Mouse (Mus musculus) heart, embryonic 13.5 days (tissue): Measurements from ENCODE around the gene Hdac4. TPM values are rescaled to one million over a fixed set of nuclear protein-coding genes. Genes with fewer than 3 reads are reported as not detected.

Source experiments
- ATAC-seq: fragments of 200-750 bp; cut with Nextera tagmentation; 2 replicates; pipeline ENCODE4 v1.8.0; 2017; ENCODE audit warnings: moderate TSS enrichment; ENCODE audit not compliant: insufficient number of reproducible peaks, low FRiP score, low TSS enrichment; ENCODE audit errors: extremely low read depth
- H3K27ac ChIP-seq: fragments of 300-500 bp; sonication (generic); replicated peaks from 2 replicates; pipeline ENCODE4 v1.5.1; 2015; ENCODE audit warnings: moderate library complexity, mild to moderate bottlenecking, inconsistent platforms
- H3K27me3 ChIP-seq: fragments of 300-500 bp; sonication (generic); replicated peaks from 2 replicates; pipeline ENCODE4 v1.6.1; 2015; ENCODE audit warnings: mild to moderate bottlenecking, inconsistent platforms
- H3K36me3 ChIP-seq: fragments of 300-500 bp; sonication (generic); 2 replicates; pipeline ENCODE4 v1.6.1; 2015; ENCODE audit warnings: mild to moderate bottlenecking, inconsistent platforms
- H3K4me1 ChIP-seq: fragments of 300-500 bp; sonication (generic); 2 replicates; pipeline ENCODE4 v1.6.1; 2015; ENCODE audit warnings: inconsistent platforms
- H3K4me2 ChIP-seq: fragments of 300-500 bp; sonication (generic); 2 replicates; pipeline ENCODE4 v1.6.1; 2015; ENCODE audit warnings: inconsistent platforms, mild to moderate bottlenecking, moderate library complexity
- H3K4me3 ChIP-seq: fragments of 300-500 bp; sonication (generic); 2 replicates; pipeline ENCODE4 v1.5.1; 2015; ENCODE audit warnings: moderate library complexity, mild to moderate bottlenecking, inconsistent platforms
- H3K9ac ChIP-seq: fragments of 300-500 bp; sonication (generic); 2 replicates; pipeline ENCODE4 v1.6.1; 2015; ENCODE audit warnings: inconsistent platforms, mild to moderate bottlenecking, moderate library complexity
- H3K9me3 ChIP-seq: fragments of 300-500 bp; sonication (generic); 2 replicates; pipeline ENCODE4 v1.6.1; 2016; ENCODE audit warnings: inconsistent platforms
- WGBS: fragments of 180-500 bp; shearing (Covaris S2); methylation state at CpG from one replicate; pipeline ENCODE4 v1.1.7; 2015; ENCODE audit warnings: mixed read lengths; 5-methylcytosine and 5-hydroxymethylcytosine counted together
- polyA plus RNA-seq: library from polyadenylated mRNA; unstranded; fragments of >200 nt; fragmentation: Nextera tagmentation; extraction: Ambion mirVana; gene quantifications from 2 replicates; pipeline ENCODE4 v1.2.1, GENCODE M21; 2015

Gene Hdac4
- polyA plus RNA-seq, 1 experiment from 2014 or later: 8.4 TPM

- H3K36me3 ChIP-seq: no peaks in the 10 kb centered on the region
- peaks cover 4% of the 10 kb centered on the region; the same call in 1 of the 2 replicates for H3K9me3 ChIP-seq
- H3K4me3 ChIP-seq: no peak overlapping the region
- H3K27ac ChIP-seq: no peak overlapping the region
- H3K9ac ChIP-seq: no peak overlapping the region
- no peak for ATAC-seq
- H3K4me1 ChIP-seq: peaks cover 35% of the 10 kb centered on the region
- no peak overlapping the region for H3K4me2 ChIP-seq
- no peaks in the 10 kb centered on the region for H3K27me3 ChIP-seq
- WGBS: 58% methylated on average over 7 of the region's 7 CpGs
These were observed 273.0 kb downstream of the Hdac4 start for GRCm38 (mm10) chr1:91922235-91923152.

GRCm38 (mm10) chr1:91921702-91922101 is 273.8 kb downstream of the Hdac4 start:
- H3K4me1 ChIP-seq: peaks cover 34% of the 10 kb centered on the region
- peaks cover 4% of the 10 kb centered on the region; the same call in 1 of the 2 replicates for H3K9me3 ChIP-seq
- no peak for ATAC-seq
- no peaks in the 10 kb centered on the region for H3K36me3 ChIP-seq
- H3K27me3 ChIP-seq: no peaks in the 10 kb centered on the region
- WGBS: 81% methylated on average over 4 of the region's 4 CpGs
- no peak overlapping the region for H3K27ac ChIP-seq
- H3K9ac ChIP-seq: no peak overlapping the region
- no peak overlapping the region for H3K4me2 ChIP-seq
- no peak overlapping the region for H3K4me3 ChIP-seq

DNA sequence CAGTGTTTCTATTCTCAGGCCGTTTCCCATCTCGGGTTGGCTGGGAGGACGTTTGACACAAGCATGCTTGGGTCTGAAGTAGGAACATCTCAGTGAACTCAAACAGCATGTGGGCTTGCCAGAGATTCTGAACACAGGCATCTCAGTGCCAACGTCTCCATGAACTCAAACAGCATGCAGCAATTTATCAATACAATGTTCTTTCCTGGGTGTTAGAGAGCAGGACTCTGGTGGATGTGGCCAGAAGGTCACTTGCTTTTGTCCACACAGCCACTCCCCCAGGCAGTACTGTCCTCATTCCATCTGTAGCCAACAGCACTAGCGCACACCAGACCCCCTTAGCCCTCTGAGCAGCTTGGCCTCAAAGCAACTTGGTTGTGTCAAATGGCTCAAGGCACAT is 274.2 kb downstream of the Hdac4 start:
- 69% methylated on average over 5 of the region's 5 CpGs for WGBS
- no peak overlapping the region for H3K9ac ChIP-seq
- no peak overlapping the region for H3K27ac ChIP-seq
- no peak for ATAC-seq
- no peak overlapping the region for H3K4me2 ChIP-seq
- no peaks in the 10 kb centered on the region for H3K27me3 ChIP-seq
- H3K36me3 ChIP-seq: no peaks in the 10 kb centered on the region
- no peak overlapping the region for H3K4me3 ChIP-seq
- peaks cover 34% of the 10 kb centered on the region for H3K4me1 ChIP-seq
- H3K9me3 ChIP-seq: peaks cover 4% of the 10 kb centered on the region; the same call in 1 of the 2 replicates

- no peak for ATAC-seq
- Histone ChIP-seq H3K36me3 (no peaks in the 10 kb centered on the region), H3K4me2 (no peak overlapping the region), H3K4me1 (peaks cover 35% of the 10 kb centered on the region), H3K9ac (no peak overlapping the region), H3K27ac (0 out of 2 replicates have a peak overlapping the region, but pooled peaks have one; percentile 25), H3K4me3 (no peak overlapping the region), H3K27me3 (no peaks in the 10 kb centered on the region), H3K9me3 (peaks cover 4% of the 10 kb centered on the region; the same call in 1 of the 2 replicates)
- WGBS: 21% methylated on average over 7 of the region's 7 CpGs
These were observed 275.4 kb downstream of the Hdac4 start for GRCm38 (mm10) chr1:91920038-91920589.

DNA sequence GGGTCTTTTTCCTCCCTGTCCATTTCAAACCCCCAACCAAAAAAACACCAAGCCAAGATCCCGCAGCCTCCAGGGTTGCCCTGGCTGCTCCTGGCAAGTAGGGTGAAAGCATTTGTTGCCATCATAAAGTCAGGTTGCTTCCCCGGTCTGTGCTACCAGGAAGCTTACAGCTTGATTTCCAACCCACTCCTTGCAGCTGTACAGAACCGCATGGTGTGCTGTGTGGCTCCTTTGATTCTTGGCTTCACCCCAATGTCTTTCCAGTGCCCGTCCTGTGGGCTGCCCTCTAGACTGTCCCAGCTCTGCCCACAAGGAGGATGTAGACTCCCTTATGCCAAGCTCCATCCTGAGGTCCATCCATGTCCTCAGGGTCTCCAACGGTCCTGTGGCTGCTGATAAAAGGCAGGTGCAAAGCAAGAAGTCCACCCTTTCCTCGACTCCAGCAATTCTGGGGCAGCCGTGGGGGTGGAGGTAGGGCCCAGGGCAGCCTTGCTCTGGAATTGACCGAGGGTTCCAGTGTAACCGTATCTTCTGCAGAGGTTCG is 277.2 kb downstream of the Hdac4 start:
- peaks cover 41% of the 10 kb centered on the region for H3K4me1 ChIP-seq

GRCm38 (mm10) chr1:91917596-91917995 is 277.9 kb downstream of the Hdac4 start:
- 58% methylated on average over 2 of the region's 2 CpGs for WGBS
- H3K9ac ChIP-seq: no peak overlapping the region
- H3K27me3 ChIP-seq: no peaks in the 10 kb centered on the region
- peaks cover 41% of the 10 kb centered on the region for H3K4me1 ChIP-seq
- H3K4me2 ChIP-seq: no peak overlapping the region
- ATAC-seq: no peak
- no peak overlapping the region for H3K27ac ChIP-seq
- no peaks in the 10 kb centered on the region for H3K9me3 ChIP-seq
- no peak overlapping the region for H3K4me3 ChIP-seq
- H3K36me3 ChIP-seq: no peaks in the 10 kb centered on the region

More for the DNA sequence above, 277.2 kb downstream of the Hdac4 start:
- no peak for ATAC-seq
- no peaks in the 10 kb centered on the region for H3K36me3 ChIP-seq
- WGBS: 83% methylated on average over 10 of the region's 10 CpGs
- H3K27me3 ChIP-seq: no peaks in the 10 kb centered on the region
- H3K9me3 ChIP-seq: no peaks in the 10 kb centered on the region
- no peak overlapping the region for H3K9ac ChIP-seq
- no peak overlapping the region for H3K27ac ChIP-seq
- H3K4me3 ChIP-seq: no peak overlapping the region
- H3K4me2 ChIP-seq: no peak overlapping the region

DNA sequence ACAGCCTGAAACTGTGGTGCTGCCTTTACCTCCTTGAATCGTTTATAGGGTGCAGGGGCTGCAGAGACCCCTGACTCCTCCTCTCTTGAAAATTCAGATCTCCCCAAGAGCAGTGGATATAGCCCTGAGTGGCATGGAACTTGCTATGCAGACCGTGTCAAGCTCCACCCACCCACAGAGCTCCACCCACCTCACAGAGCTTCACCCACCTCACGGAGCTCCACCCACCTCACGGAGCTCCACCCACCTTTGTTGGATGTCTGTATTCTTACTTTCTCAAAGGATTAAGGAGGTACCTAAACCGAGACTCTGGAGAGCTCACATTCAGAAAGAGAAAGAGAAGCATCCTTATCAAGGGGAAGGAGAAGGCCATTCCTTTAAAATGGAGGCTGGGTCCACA is 279.5 kb downstream of the Hdac4 start:
- no peaks in the 10 kb centered on the region for H3K36me3 ChIP-seq
- 78% methylated on average over 5 of the region's 5 CpGs for WGBS
- no peaks in the 10 kb centered on the region for H3K9me3 ChIP-seq
- H3K9ac ChIP-seq: no peak overlapping the region
- H3K27ac ChIP-seq: no peak overlapping the region
- H3K4me3 ChIP-seq: no peak overlapping the region
- H3K4me1 ChIP-seq: peaks cover 36% of the 10 kb centered on the region
- no peak for ATAC-seq
- 0 out of 2 replicates have a peak, but pooled peaks cover 2% of the 10 kb centered on the region for H3K27me3 ChIP-seq
- H3K4me2 ChIP-seq: no peak overlapping the region

DNA sequence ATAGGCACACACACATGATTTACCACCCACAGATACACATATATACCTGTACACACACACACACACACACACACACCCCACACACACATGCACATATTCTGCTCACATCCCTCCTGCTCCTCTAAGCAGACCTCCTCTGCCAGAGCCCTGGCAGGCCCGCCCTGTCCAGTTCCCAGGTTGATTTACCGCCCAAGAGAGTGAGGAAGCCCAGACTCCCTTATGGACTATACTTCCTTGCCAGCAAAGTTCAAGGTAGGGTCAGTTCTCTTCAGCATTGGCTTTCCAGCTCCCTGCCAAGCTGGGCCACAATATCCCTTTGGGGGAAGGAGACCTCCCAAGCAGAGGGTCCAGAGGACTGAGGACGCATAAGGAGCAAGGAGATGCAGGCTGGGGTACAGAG is 280.9 kb downstream of the Hdac4 start:
- Histone ChIP-seq H3K27ac (peak overlapping the region; percentile 32; the same call in 1 of the 2 replicates), H3K27me3 (0 out of 2 replicates have a peak, but pooled peaks cover 2% of the 10 kb centered on the region), H3K9ac (no peak overlapping the region), H3K4me3 (no peak overlapping the region), H3K4me2 (no peak overlapping the region), H3K9me3 (no peaks in the 10 kb centered on the region), H3K36me3 (no peaks in the 10 kb centered on the region), H3K4me1 (peaks cover 30% of the 10 kb centered on the region)
- 43% methylated on average over 3 of the region's 3 CpGs for WGBS
- ATAC-seq: no peak

DNA sequence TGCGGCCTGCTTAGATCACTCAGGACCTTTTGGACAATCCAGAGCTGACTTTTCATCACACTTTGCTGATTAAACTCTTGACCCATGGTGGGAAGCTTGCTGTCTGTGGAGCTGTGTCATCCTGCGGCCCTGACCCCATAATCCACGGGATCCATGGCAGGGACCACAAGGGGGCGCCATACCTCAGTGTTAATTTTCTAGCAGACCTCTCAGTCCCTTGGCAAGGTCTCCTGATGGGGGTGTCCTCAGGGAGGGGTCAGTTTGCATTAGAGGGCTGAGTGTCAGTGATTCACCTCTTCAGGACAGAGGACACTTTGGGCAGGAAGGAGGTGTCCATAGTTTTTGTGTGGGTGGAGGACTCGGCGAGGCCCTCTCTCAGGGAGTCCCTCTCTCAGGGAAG is 281.6 kb downstream of the Hdac4 start:
- Histone ChIP-seq H3K4me3 (no peak overlapping the region), H3K36me3 (no peaks in the 10 kb centered on the region), H3K27me3 (0 out of 2 replicates have a peak, but pooled peaks cover 2% of the 10 kb centered on the region), H3K27ac (no peak overlapping the region), H3K4me2 (no peak overlapping the region), H3K9ac (no peak overlapping the region), H3K9me3 (no peaks in the 10 kb centered on the region), H3K4me1 (peaks cover 27% of the 10 kb centered on the region)
- 48% methylated on average over 6 of the region's 6 CpGs for WGBS
- no peak for ATAC-seq

DNA sequence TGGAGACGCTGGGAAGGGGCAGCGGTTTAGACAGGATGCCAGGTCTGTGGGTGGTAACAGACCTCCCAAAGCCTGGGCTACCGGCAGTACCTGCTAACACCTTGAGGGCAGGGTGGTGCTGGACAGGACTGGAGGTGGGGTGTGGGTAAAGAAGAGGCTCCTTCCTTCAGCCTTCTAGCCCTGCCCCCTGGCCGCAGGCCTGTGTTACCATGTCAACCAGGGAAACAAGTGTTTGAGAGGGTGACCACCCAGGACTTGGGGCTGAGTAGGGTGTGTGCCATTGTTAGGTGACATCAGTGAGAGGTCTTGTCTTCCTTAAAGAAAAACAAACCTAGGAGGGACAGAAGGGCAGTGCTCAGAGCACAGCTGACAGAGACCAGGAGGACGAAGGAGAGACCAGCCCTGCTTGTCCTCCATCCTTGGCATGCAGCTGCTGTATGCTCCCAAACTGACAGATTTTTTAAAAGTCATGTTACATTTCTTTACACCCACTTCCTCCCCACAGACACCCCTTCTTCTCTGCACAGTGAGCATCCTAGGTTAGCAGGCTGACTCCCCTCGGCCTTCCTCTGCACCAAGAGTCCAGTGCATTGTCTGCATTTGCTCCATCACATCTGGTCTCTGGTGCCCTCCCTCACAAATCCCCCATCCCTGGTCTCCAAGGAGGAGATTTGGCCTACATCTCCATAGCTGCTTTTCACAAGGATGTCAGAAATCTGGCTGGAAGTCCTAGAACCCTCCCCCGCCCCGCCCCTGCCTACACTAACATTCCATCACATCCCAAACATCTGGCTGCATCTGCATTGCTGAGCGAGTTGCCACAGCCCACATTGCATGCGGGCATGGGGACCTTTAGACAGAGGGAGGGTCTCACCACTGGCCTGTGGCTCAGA is 283.0 kb downstream of the Hdac4 start:
- H3K9ac ChIP-seq: no peak overlapping the region
- no peak overlapping the region for H3K4me3 ChIP-seq
- peak overlapping the region; percentile 41; the same call in 1 of the 2 replicates for H3K27ac ChIP-seq
- H3K27me3 ChIP-seq: peaks cover 10% of the 10 kb centered on the region; the same call in 1 of the 2 replicates
- WGBS: 60% methylated on average over 10 of the region's 10 CpGs
- H3K4me1 ChIP-seq: peaks cover 27% of the 10 kb centered on the region
- no peaks in the 10 kb centered on the region for H3K36me3 ChIP-seq
- no peaks in the 10 kb centered on the region for H3K9me3 ChIP-seq
- no peak overlapping the region for H3K4me2 ChIP-seq
- ATAC-seq: no peak
